Mouse (Mus musculus): ENCODE measurements around the gene Tnfrsf21. TPM values are rescaled to one million over a fixed set of nuclear protein-coding genes. Genes with fewer than 3 reads are reported as not detected.

The Tnfrsf21 gene
- total RNA-seq, 2 experiments from 2014 or later, result 115 to 120 TPM

GRCm38 (mm10) chr17:43074391-43074790 is 58.0 kb downstream of the Tnfrsf21 start:
- no peak for DNase-seq (ENCODE audit: extremely low spot score in 1 of 2, low spot score in 1 of 2)

GRCm38 (mm10) chr17:43075100-43075499 is 58.7 kb downstream of the Tnfrsf21 start:
- no peak for DNase-seq (ENCODE audit: extremely low spot score in 1 of 2, low spot score in 1 of 2)

GRCm38 (mm10) chr17:43075937-43076336 is 59.6 kb downstream of the Tnfrsf21 start:
- DNase-seq (ENCODE audit: extremely low spot score in 1 of 2, low spot score in 1 of 2), result no peak

GRCm38 (mm10) chr17:43076801-43077493 is 60.6 kb downstream of the Tnfrsf21 start:
- DNase-seq (ENCODE audit: extremely low spot score in 1 of 2, low spot score in 1 of 2), result peak; percentile 44 to 51

- DNase-seq (ENCODE audit: extremely low spot score in 1 of 2, low spot score in 1 of 2), result no peak
These were observed 61.2 kb downstream of the Tnfrsf21 start for GRCm38 (mm10) chr17:43077540-43077939.

GRCm38 (mm10) chr17:43081225-43081624 is 64.9 kb downstream of the Tnfrsf21 start:
- DNase-seq (ENCODE audit: extremely low spot score in 1 of 2, low spot score in 1 of 2), result no peak

- no peak for DNase-seq (ENCODE audit: extremely low spot score in 1 of 2, low spot score in 1 of 2)
These were observed 73.1 kb downstream of the Tnfrsf21 start for GRCm38 (mm10) chr17:43089496-43089895.

GRCm38 (mm10) chr17:43090948-43091724 is 74.8 kb downstream of the Tnfrsf21 start:
- no peak for DNase-seq (ENCODE audit: extremely low spot score in 1 of 2, low spot score in 1 of 2)

- no peak for DNase-seq (ENCODE audit: extremely low spot score in 1 of 2, low spot score in 1 of 2)
These were observed 76.1 kb downstream of the Tnfrsf21 start for GRCm38 (mm10) chr17:43092280-43092995.

- no peak for DNase-seq (ENCODE audit: extremely low spot score in 1 of 2, low spot score in 1 of 2)
These were observed 77.9 kb downstream of the Tnfrsf21 start for GRCm38 (mm10) chr17:43094285-43094684.

- no peak for DNase-seq (ENCODE audit: extremely low spot score in 1 of 2, low spot score in 1 of 2)
These were observed 80.8 kb downstream of the Tnfrsf21 start for GRCm38 (mm10) chr17:43097101-43097688.

- DNase-seq (ENCODE audit: extremely low spot score in 1 of 2, low spot score in 1 of 2), result no peak
These were observed 89.8 kb downstream of the Tnfrsf21 start for GRCm38 (mm10) chr17:43106108-43106507.

- no peak for DNase-seq (ENCODE audit: extremely low spot score in 1 of 2, low spot score in 1 of 2)
These were observed 91.0 kb downstream of the Tnfrsf21 start for GRCm38 (mm10) chr17:43107338-43107737.

GRCm38 (mm10) chr17:43109501-43109900 is 93.1 kb downstream of the Tnfrsf21 start:
- DNase-seq (ENCODE audit: extremely low spot score in 1 of 2, low spot score in 1 of 2), result no peak

- no peak for DNase-seq (ENCODE audit: extremely low spot score in 1 of 2, low spot score in 1 of 2)
These were observed 94.0 kb downstream of the Tnfrsf21 start for GRCm38 (mm10) chr17:43110168-43110885.

GRCm38 (mm10) chr17:43113391-43113984 is 97.1 kb downstream of the Tnfrsf21 start:
- DNase-seq (ENCODE audit: extremely low spot score in 1 of 2, low spot score in 1 of 2), result no peak

GRCm38 (mm10) chr17:43114086-43114581 is 97.8 kb downstream of the Tnfrsf21 start:
- no peak for DNase-seq (ENCODE audit: extremely low spot score in 1 of 2, low spot score in 1 of 2)

- DNase-seq (ENCODE audit: extremely low spot score in 1 of 2, low spot score in 1 of 2), result no peak
These were observed 98.6 kb downstream of the Tnfrsf21 start for GRCm38 (mm10) chr17:43114926-43115325.

- no peak for DNase-seq (ENCODE audit: extremely low spot score in 1 of 2, low spot score in 1 of 2)
These were observed 100.4 kb downstream of the Tnfrsf21 start for GRCm38 (mm10) chr17:43116748-43117147.

GRCm38 (mm10) chr17:43119446-43119845 is 103.1 kb downstream of the Tnfrsf21 start:
- no peak for DNase-seq (ENCODE audit: extremely low spot score in 1 of 2, low spot score in 1 of 2)
